Mouse (Mus musculus) frontal cortex, adult (tissue): ENCODE data around the gene Shisa9.

Experiments used
- ATAC-seq: cut with Nextera tagmentation; 2 replicates; pipeline ENCODE4 v1.9.2; 2017; ENCODE audit warnings: mild to moderate bottlenecking, moderate library complexity, mixed read lengths; ENCODE audit not compliant: low TSS enrichment

Shisa9 gene

DNA sequence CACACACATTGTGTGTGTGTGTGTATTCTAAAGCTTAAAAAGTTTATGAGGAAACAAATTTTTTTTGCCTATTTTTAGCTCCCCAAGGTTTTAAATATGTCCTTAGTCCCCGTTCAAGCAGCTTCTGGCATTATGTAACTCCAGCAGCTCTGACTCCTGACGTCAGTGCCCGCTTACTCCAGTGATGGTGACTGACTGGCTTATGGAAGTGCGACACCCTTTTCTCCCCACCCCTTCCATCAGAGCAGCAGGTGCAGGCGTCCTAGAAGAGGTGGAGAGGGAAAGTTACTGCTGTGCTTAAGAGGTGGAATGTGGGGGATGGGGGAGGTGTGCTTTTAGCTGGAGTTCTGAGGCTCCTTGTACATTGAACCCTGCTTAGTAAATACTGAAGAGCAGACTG, 213.7 kb downstream of the Shisa9 start:
- ATAC-seq, result peak; percentile 76

DNA sequence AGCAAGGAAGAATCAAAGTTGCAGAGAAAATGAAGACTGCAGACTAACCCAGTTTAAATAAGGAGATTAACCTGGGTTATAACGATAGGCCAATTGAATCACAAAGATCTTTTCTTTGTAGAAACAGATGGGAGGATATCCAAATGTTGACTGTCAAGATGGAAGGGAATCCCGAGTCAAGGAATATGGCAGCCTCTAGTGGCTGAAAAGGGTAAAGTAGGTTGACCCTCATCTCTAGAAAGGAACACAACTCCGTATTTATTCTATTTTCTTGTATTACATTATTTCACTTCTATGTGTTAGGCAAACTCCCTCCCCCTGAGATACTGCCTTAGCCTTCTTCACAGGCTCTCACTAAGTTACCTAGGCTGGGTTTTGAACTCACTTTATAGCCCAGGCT, 217.3 kb downstream of the Shisa9 start:
- ATAC-seq, result no peak

DNA sequence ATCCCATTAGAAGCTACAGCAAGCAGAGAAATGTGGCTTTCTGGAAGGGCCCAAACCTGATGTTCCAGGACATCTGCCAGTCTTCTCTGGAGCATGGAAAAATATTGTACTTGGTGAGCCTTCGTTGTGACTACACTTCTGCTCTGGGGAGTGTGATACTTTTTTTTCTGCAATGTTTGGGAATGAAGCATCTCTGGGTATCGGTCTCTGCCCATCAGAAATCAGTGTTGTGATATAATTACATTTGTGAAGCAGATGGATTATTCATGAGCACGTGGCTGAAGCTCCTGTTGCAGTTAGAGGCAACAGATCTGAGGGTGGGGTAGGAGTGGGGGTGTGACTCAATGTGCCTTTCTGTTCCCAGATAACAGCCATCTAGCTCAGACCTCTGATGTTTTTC, 218.2 kb downstream of the Shisa9 start:
- 0 out of 2 replicates have a peak, but pooled peaks have one; percentile 13 for ATAC-seq

DNA sequence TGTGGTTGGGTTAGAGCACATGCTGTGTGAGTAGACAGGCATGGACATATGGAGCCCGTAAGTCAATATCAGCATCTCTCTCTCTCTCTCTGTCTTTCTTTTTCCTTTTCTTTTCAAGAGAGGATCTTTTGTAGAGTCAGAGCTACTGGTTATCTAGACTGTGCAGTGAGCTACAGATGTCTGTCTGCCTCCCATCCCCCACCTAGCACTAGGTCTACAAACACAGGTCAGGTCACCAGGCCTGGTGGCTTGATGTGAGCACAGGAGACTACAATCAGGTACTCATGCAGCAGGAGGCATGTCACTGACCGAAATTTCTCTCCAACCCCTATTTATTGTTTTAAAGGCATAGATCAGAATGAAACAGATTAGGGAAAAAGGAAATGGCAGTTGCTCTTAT, 219.1 kb downstream of the Shisa9 start:
- ATAC-seq, result no peak

DNA sequence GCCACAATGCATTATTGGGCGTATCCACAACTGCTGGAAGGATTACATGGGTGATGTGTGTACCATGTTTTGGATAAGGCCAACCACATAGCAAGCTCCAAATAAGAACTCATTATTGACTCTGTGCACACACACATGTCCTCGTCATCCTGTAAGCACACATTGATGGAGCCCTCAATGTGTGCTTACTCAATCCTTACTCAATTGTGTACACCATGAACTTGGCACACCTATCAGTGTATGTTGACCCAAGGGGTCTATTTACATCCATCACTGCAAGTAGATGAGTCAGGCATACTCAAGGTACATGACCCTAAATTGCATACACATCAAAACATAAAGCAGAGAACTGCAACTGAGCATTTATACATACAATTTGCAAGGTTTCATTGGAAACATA, 220.5 kb downstream of the Shisa9 start:
- ATAC-seq, result no peak

DNA sequence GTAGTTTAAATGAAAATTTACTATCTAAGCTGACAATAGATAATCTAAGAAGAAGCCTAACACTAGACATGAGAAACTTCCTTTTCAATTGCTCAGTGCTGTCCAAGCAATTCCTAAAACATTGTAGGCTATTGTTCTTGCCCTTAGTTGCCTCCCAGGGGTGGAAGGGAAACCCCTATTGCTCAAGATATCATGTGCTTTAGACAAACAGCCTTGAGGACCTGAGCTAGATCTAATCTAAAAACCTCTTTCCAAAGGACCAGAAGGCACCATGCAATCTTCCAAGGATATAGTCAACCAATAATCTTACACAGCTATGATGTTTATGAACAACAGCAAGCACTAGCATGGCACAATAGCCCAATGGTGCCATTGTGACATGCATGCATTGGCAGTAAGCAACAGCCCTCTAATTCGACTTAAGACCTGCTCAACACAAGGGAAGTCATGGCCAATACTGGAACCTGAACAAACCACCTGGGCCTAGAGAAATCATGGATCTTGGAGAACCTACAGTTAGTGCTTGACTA, 222.6 kb downstream of the Shisa9 start:
- no peak for ATAC-seq

DNA sequence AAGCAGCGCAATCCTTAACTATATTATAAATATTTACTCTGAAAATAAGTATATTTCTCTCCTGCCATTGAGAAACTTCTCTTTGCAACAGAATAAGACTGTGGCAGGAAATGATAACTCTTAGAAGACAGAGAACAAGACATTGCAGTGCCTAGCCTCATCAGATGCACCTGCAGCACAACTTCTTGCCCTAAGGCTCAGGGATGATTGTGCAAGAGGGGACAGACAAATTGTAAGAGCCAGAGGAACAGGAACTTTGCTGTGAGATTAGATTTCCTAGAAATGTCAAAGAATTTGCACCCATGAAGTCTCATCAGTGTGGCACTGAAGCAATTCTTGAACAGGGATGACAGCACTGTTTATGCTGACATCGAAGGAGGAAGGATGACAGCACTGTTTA, 223.0 kb downstream of the Shisa9 start:
- no peak for ATAC-seq

DNA sequence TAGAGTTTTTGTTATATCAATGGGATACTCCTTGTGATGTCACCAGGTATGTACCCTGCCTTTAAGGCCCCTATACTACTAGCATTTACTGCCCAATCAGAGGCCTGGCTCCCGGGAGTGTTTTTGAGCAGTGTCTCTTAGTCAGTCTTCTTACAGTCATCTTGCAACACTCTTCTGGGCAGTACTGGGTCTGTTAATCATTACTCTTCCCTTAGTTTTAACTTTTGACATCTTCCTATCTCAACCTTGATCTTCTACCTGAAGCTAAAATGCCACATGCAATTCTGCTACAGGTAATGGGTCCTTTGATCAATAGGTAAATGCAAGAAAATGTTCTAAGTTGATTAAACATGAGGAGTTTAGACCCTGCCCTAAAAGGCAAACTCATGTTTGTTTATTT, 225.4 kb downstream of the Shisa9 start:
- no peak for ATAC-seq

DNA sequence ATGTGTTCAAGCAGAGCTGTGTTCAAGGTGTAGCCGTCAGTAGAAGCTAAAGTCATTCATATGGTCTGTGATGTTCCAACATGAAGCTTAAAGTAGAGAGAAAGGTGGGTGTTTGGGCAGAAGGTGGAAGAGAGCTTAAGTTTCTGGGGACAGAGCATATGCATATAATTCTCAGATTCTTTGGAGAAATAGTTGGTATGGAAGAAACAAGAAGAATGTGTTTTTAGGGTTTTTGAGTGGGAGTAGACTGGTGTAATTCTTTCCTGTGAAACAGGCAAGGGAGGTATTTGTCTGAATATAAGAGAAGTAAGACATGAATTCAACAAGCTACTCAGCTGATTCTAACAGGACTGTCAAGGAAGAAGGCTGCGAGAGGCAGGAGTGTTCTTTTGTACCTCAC, 225.9 kb downstream of the Shisa9 start:
- peak; percentile 95 for ATAC-seq

DNA sequence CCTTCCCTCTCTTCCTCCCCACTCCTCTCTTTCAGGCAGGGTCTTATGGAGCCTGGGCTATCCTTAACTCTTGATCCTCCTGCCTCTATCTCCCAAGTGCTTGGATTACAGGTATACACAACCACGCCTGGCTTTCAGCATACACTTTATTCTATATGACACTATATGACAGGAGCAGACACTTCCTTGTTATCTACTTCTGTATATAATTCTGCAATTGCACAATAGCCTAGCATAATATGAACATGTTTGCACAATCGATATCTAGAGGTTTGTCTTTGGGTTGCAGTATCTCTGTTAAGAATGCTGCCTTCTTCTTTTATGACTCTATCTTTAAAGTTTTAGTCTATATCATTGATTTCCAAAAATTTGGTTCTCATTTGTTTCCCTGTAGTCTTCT, 230.1 kb downstream of the Shisa9 start:
- no peak for ATAC-seq

DNA sequence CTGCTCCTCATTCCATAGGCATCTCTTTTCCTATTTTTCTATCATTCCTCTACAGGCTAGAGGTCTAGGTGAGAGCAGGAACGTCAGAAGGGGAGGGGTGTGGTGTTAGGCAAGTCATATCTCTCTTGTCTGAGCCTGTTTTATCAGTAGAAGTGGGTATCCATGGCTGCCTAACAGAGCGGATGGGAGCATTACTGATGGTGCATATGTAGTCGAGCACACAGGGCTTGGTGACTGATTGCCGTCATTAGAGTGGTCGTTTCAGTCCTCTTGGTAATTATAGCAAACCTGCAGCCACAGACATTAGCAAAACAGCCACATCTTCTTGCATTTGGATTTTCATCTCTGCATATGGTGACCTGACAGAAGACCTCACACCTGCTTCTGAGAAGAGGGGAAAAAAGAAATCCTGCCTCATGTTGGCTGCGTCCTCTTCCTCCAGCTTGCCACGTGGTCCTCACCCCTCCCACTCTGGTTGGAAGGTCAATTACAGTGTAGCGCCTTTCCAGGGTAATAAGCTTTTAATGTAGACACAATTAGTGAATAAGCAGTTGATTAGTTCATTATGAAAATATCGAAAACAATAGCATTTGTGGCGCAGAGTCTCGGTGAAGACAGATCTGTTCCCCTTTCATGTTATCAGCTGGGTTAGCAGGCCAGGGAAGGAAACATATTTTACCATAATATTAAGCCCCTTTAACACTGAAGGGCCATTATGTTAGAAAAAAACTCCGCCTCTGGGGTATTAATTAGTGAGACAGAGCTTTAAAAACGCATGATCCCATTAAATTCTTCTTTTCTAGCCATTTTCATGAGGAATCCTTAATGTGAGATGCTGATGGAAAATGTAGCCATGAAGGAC, 233.6 kb downstream of the Shisa9 start:
- no peak for ATAC-seq

DNA sequence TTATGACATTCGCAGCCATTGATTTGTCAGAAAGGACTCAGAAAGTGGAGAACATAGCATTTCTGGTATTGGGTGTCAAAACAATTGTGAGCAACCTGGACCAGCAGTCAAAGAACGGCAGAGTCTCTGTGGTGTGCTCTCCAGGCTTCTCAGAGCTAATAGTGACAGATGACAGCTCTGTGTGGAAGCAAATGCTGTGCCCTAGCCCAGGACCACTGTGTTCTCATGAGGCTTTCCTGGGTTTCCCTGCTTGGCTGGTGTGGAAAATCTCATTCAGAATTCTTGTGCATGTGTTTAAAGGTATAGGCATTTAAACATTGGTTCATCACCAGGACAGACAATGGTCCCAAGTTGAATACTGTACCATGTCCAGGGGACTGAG, 234.2 kb downstream of the Shisa9 start:
- no peak for ATAC-seq

DNA sequence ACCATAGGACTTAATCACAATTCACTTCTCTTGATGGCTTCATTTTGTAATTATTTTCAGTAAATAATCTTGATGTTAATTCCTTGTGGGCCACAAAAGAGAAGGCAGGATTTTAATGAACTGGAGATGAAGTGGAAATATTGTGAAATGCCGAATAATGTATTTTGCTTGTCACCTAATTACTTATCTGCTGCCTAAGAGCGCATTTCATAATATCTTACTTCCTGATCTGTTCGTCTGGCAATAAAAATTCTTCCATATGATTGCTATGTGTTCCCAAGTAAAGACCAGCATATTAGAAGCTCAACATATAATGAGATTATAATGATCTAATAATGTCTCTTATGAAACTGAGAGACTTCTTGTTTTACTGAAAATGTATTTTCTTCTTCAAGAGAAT, 235.9 kb downstream of the Shisa9 start:
- no peak for ATAC-seq

DNA sequence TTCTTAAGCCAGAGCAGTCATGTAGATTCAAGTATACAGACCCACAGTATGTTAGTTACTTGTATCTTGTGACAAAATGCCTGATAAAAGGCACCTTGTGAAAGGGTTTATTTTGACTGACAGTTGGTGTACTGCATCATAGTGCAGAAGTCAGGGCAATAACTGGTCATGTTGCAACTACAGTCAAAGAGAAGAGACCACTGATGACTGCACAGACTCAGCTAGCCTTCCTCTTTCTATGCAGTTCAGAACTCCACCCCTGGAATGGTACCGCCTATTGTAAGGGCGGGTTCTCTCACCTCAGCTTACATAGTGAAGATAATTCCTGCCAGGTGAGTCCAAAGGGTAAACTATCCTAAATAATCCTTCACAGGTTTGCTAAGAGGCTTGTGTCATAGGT, 239.6 kb downstream of the Shisa9 start:
- ATAC-seq, result no peak

DNA sequence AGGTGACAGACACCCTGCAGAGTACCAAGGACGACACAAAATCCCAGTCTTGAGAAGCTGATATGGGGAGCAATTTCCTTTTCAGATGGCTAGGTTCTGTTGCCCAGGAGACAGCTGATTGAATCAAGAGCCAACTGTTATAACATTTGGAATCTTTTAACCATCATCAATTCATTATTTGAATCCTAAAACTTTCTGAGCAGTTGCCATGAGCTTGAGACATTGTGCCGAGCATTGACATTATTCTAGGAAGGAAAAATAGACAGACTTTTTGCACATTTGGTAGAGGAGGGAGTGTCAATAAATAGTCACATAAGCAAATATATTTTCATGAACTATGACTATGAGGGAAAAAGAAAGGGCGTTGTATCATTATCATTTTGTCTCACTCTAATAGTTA, 243.0 kb downstream of the Shisa9 start:
- no peak for ATAC-seq

DNA sequence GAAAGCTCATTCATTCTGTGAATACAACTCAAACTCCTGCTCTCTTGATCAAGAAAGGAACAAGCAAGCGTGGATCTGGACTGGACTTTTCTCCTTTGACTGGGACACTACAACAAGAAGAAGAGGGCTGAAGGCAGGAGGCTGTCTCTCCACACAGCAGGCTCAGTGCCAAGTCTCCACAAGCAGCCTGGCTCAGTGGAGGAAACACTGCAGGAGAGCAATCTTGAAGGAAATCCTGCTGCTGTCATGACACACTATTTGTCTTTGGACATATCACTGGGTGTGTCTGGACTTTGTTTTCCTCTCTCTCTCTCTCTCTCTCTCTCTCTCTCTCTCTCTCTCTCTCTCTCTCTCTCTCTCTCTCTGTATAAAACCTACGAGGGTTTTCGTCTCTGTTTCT, 249.4 kb downstream of the Shisa9 start:
- no peak for ATAC-seq

DNA sequence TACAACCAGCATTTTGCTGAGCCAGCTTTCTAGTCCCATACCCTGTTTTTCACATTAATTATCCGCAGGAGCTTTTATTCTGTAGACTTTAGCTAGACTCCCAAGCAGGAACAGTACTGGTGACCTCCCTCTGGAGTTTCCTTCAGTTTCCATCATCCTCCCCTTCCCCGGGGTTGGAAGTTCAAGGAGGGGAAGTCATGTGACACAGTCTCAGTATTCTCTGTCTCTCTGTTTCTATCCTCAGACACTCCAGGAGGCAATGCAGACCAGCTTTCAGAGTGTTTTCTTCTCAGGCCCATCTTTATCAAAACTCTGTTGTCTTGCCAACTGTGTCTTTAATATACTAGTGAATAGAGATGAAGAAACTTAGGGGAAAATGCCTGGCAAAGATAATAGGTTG, 250.4 kb downstream of the Shisa9 start:
- ATAC-seq, result no peak

DNA sequence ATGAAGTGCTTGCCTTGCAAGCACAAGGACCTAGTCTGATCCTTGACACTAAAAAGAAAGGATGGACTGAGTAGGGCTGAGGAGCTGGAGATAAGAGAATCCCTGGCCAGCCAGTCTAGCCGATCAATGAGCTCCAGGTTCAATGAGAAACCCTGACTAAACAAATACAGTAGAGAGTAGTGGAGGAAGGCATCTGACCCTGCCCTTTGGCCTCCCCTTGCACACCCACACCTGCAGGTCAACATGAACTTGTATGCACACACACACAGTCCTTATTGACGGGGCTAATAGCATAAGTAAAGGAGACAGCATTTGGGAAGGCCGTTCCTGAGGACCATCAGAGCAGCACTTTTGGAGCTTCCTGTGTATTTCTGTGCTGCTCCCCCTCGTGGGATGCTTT, 254.7 kb downstream of the Shisa9 start:
- no peak for ATAC-seq

DNA sequence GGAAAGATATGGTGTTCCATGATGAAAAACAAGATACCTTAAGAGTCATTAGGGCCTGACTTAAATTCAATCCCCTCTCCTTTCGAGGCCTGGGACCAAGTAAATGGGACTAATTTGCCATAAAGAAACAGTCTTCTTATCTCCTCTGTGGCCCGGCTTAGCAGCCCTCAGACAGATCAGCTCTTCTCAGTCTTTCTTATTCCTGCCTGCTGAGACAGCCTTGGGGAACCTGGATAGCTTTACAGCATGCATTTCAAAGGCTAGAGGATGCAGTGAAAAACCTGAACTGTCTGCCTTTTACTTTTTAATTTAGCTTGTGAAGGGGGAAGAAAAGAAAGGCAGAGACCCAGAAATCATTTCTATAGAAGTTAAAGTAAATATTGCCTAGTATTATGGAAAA, 275.4 kb downstream of the Shisa9 start:
- ATAC-seq, result no peak

DNA sequence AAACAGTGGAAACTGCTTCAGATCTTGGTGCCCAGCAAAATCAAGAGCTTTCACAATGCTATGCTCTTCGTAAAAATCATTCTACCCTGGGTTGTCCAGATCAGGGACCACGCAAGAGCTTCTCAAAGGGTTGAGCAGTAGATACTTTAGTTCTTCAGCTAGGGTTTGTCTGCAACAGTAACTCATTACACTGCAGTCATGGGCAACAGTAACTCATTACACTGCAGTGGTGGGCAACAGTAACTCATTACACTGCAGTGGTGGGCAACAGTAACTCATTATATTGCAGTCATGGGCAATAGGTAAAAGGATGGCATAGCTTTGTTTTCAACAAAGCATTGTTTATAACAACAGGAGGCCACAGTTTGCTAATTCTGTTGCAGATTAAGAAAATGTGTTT, 281.9 kb downstream of the Shisa9 start:
- ATAC-seq, result no peak

DNA sequence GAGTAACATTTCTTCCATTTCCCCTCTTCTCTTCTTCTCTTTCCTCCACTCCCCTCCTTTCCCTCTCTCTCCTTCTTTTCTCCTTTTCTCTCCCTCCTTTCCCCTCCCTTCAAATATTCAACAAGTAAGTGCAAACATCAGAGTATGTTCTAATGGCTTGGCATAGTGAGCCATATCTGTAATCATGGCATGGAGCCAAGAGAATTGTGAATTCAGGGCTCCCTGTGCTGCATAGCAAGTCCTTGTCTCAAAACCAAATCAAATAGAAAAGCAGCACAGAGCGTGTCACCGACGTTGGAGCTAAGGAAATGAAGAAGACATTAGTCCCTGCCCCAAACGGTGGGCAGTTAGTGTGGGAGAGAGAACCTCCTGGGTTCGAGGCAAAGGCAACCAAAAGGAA, 316.6 kb downstream of the Shisa9 start:
- ATAC-seq, result no peak

DNA sequence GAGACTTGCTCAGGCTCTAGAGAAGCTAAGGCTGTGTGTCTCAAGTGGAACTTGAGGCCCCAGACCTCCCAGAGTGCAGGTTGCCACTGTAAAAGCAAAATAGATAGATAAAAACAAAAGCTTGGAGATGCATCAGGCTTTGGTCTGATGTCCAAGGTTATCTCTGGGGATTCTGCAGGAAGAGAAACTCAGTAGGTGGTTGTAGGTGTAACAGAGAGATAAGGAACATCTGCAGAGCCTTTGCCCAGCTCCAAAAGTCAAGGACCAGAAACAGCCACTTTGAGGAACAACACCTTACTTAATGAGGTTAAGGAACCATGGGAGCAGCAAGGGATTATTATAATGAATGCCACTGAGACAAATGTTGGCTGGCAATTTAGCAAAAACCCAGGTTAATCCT, 319.5 kb downstream of the Shisa9 start:
- no peak for ATAC-seq

DNA sequence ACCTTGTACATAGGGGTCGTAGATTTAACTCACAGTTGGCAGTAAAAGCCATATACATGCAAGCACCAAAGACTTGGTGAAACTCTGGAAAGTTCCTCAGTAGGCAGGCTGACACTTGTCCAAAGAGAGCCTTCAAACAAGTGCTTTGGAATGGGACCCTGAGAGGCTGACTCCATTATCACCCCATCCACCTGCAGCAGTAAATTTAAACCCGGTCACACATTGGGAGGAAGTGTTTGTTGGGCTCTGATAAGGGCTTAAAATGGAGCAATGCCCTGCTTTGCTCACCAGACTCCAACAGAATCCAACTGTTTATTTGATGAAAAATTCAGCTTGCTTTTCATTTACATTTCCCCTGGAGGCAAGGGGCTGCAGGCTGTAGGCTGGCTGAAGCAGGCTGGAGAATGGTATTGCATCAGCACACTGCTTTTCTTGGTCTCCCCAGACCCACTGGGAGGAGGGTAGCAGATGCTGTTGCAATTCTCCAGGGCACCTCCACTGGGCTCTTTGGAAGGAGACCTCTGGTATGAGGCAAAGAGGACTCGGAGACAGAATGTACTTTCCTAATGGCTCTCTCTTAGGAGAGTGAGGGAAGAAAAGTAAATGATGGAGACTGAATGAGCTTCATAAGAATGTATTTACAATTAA, 323.5 kb downstream of the Shisa9 start:
- no peak for ATAC-seq
